Mouse (Mus musculus): ENCODE results near the gene Stil. TPM values are rescaled to one million over a fixed set of nuclear protein-coding genes. Genes with fewer than 3 reads are reported as not detected.

The Stil gene
- polyA plus RNA-seq, 1 experiment: 9.5 TPM

GRCm38 (mm10) chr4:115090592-115090991 is 90.6 kb downstream of the Stil start:
- no peak overlapping the region for H3K27ac ChIP-seq (ENCODE audit: insufficient read depth, low read depth, low read length)
- H3K4me3 ChIP-seq (ENCODE audit: insufficient read depth, low read length): no peak overlapping the region
- TF ChIP-seq CTCF (IDR thresholded peaks at IDR 0.05; ENCODE audit: low read depth, low read length): no peak
- no peak for TF ChIP-seq POLR2A (IDR thresholded peaks at IDR 0.05; ENCODE audit: borderline replicate concordance, low read depth, low read length)
- H3K4me1 ChIP-seq (ENCODE audit: control insufficient read depth, insufficient read depth, low read length): peaks cover 26% of the 10 kb centered on the region

GRCm38 (mm10) chr4:115091806-115092205 is 91.8 kb downstream of the Stil start:
- H3K27ac ChIP-seq (ENCODE audit: insufficient read depth, low read depth, low read length): no peak overlapping the region
- no peak for TF ChIP-seq CTCF (IDR thresholded peaks at IDR 0.05; ENCODE audit: low read depth, low read length)
- no peak overlapping the region for H3K4me3 ChIP-seq (ENCODE audit: insufficient read depth, low read length)
- peaks cover 37% of the 10 kb centered on the region for H3K4me1 ChIP-seq (ENCODE audit: control insufficient read depth, insufficient read depth, low read length)

Other genes with a start within 250 kb of the Stil start
- not detected in 2 replicates for gene Gm12830, start 178.4 kb upstream of the Stil start, polyA plus RNA-seq (2012; ENCODE audit: insufficient read depth, insufficient read length, missing spikeins)
- gene Foxd2, start 91.3 kb upstream of the Stil start, polyA plus RNA-seq (2012; ENCODE audit: insufficient read depth, insufficient read length, missing spikeins): 0.72 and 0.98 TPM in 2 replicates
- gene Foxe3, start 74.1 kb upstream of the Stil start, polyA plus RNA-seq (2012; ENCODE audit: insufficient read depth, insufficient read length, missing spikeins): not detected in 2 replicates
- gene Cmpk1, start 12.9 kb upstream of the Stil start, polyA plus RNA-seq (2012; ENCODE audit: insufficient read depth, insufficient read length, missing spikeins): 143 and 149 TPM in 2 replicates
- gene Tal1, start 56.3 kb downstream of the Stil start, polyA plus RNA-seq (2012; ENCODE audit: insufficient read depth, insufficient read length, missing spikeins): 4.1 and 4.4 TPM in 2 replicates
- 1.5 and 2.0 TPM in 2 replicates for gene Pdzk1ip1, start 88.5 kb downstream of the Stil start, polyA plus RNA-seq (2012; ENCODE audit: insufficient read depth, insufficient read length, missing spikeins)
- not detected in 2 replicates for gene Cyp4x1, start 134.1 kb downstream of the Stil start, polyA plus RNA-seq (2012; ENCODE audit: insufficient read depth, insufficient read length, missing spikeins)
- not detected in 2 replicates for gene Cyp4a29, start 241.9 kb downstream of the Stil start, polyA plus RNA-seq (2012; ENCODE audit: insufficient read depth, insufficient read length, missing spikeins)

Data from bone marrow macrophage, adult 2 months (primary cell).